Mouse (Mus musculus): Measurements from ENCODE around the gene Cnot6. TPM values are rescaled to one million over a fixed set of nuclear protein-coding genes. Genes with fewer than 3 reads are reported as not detected.

Gene Cnot6
- polyA plus RNA-seq, 1 experiment = 74.3 TPM

GRCm38 (mm10) chr11:49737625-49738024 lies 25.1 kb upstream of the Cnot6 start:
- TF ChIP-seq CTCF (IDR thresholded peaks at IDR 0.05; ENCODE audit: borderline replicate concordance, extremely low read depth, insufficient read depth, insufficient read length) (no peak), POLR2A (IDR thresholded peaks at IDR 0.05; ENCODE audit: borderline replicate concordance, extremely low read depth, insufficient read depth, insufficient read length, poor library complexity, severe bottlenecking) (no peak)
- peak; percentile 15 for DNase-seq (ENCODE audit: low read depth)

GRCm38 (mm10) chr11:49734771-49735170 lies 22.2 kb upstream of the Cnot6 start:
- no peak for DNase-seq (ENCODE audit: low read depth)
- no peak for TF ChIP-seq POLR2A (IDR thresholded peaks at IDR 0.05; ENCODE audit: borderline replicate concordance, extremely low read depth, insufficient read depth, insufficient read length, poor library complexity, severe bottlenecking)
- TF ChIP-seq CTCF (IDR thresholded peaks at IDR 0.05; ENCODE audit: borderline replicate concordance, extremely low read depth, insufficient read depth, insufficient read length) = no peak

- no peak for DNase-seq (ENCODE audit: low read depth)
- no peak for TF ChIP-seq CTCF (IDR thresholded peaks at IDR 0.05; ENCODE audit: borderline replicate concordance, extremely low read depth, insufficient read depth, insufficient read length)
- no peak for TF ChIP-seq POLR2A (IDR thresholded peaks at IDR 0.05; ENCODE audit: borderline replicate concordance, extremely low read depth, insufficient read depth, insufficient read length, poor library complexity, severe bottlenecking)
Observed at GRCm38 (mm10) chr11:49730275-49730948, 17.9 kb upstream of the Cnot6 start.

GRCm38 (mm10) chr11:49727877-49728276 lies 15.4 kb upstream of the Cnot6 start:
- TF ChIP-seq POLR2A (IDR thresholded peaks at IDR 0.05; ENCODE audit: borderline replicate concordance, extremely low read depth, insufficient read depth, insufficient read length, poor library complexity, severe bottlenecking) (no peak), CTCF (IDR thresholded peaks at IDR 0.05; ENCODE audit: borderline replicate concordance, extremely low read depth, insufficient read depth, insufficient read length) (peak; percentile 89)
- DNase-seq (ENCODE audit: low read depth) = peak; percentile 85

GRCm38 (mm10) chr11:49726800-49727199 lies 14.3 kb upstream of the Cnot6 start:
- TF ChIP-seq CTCF (IDR thresholded peaks at IDR 0.05; ENCODE audit: borderline replicate concordance, extremely low read depth, insufficient read depth, insufficient read length) (no peak), POLR2A (IDR thresholded peaks at IDR 0.05; ENCODE audit: borderline replicate concordance, extremely low read depth, insufficient read depth, insufficient read length, poor library complexity, severe bottlenecking) (no peak)
- no peak for DNase-seq (ENCODE audit: low read depth)

GRCm38 (mm10) chr11:49724676-49725075 lies 12.2 kb upstream of the Cnot6 start:
- TF ChIP-seq CTCF (IDR thresholded peaks at IDR 0.05; ENCODE audit: borderline replicate concordance, extremely low read depth, insufficient read depth, insufficient read length) (no peak), POLR2A (IDR thresholded peaks at IDR 0.05; ENCODE audit: borderline replicate concordance, extremely low read depth, insufficient read depth, insufficient read length, poor library complexity, severe bottlenecking) (no peak)
- no peak for DNase-seq (ENCODE audit: low read depth)

GRCm38 (mm10) chr11:49723281-49723680 lies 10.8 kb upstream of the Cnot6 start:
- no peak for TF ChIP-seq CTCF (IDR thresholded peaks at IDR 0.05; ENCODE audit: borderline replicate concordance, extremely low read depth, insufficient read depth, insufficient read length)
- no peak for TF ChIP-seq POLR2A (IDR thresholded peaks at IDR 0.05; ENCODE audit: borderline replicate concordance, extremely low read depth, insufficient read depth, insufficient read length, poor library complexity, severe bottlenecking)
- no peak for DNase-seq (ENCODE audit: low read depth)

- TF ChIP-seq CTCF (IDR thresholded peaks at IDR 0.05; ENCODE audit: borderline replicate concordance, extremely low read depth, insufficient read depth, insufficient read length) (no peak), POLR2A (IDR thresholded peaks at IDR 0.05; ENCODE audit: borderline replicate concordance, extremely low read depth, insufficient read depth, insufficient read length, poor library complexity, severe bottlenecking) (no peak)
- DNase-seq (ENCODE audit: low read depth) = no peak
Observed at GRCm38 (mm10) chr11:49722692-49723091, 10.2 kb upstream of the Cnot6 start.

GRCm38 (mm10) chr11:49721358-49721757 lies 8.8 kb upstream of the Cnot6 start:
- TF ChIP-seq POLR2A (IDR thresholded peaks at IDR 0.05; ENCODE audit: borderline replicate concordance, extremely low read depth, insufficient read depth, insufficient read length, poor library complexity, severe bottlenecking) (no peak), CTCF (IDR thresholded peaks at IDR 0.05; ENCODE audit: borderline replicate concordance, extremely low read depth, insufficient read depth, insufficient read length) (no peak)

GRCm38 (mm10) chr11:49719466-49720151 lies 7.1 kb upstream of the Cnot6 start:
- no peak for TF ChIP-seq CTCF (IDR thresholded peaks at IDR 0.05; ENCODE audit: borderline replicate concordance, extremely low read depth, insufficient read depth, insufficient read length)
- no peak for TF ChIP-seq POLR2A (IDR thresholded peaks at IDR 0.05; ENCODE audit: borderline replicate concordance, extremely low read depth, insufficient read depth, insufficient read length, poor library complexity, severe bottlenecking)
- DNase-seq (ENCODE audit: low read depth) = no peak

More at GRCm38 (mm10) chr11:49721358-49721757, 8.8 kb upstream of the Cnot6 start:
- no peak for DNase-seq (ENCODE audit: low read depth)

- TF ChIP-seq POLR2A (IDR thresholded peaks at IDR 0.05; ENCODE audit: borderline replicate concordance, extremely low read depth, insufficient read depth, insufficient read length, poor library complexity, severe bottlenecking) = no peak
- no peak for TF ChIP-seq CTCF (IDR thresholded peaks at IDR 0.05; ENCODE audit: borderline replicate concordance, extremely low read depth, insufficient read depth, insufficient read length)
- DNase-seq (ENCODE audit: low read depth) = peak; percentile 63
Observed at GRCm38 (mm10) chr11:49713336-49714334, 1.1 kb upstream of the Cnot6 start.
